Mouse (Mus musculus) embryonic stem cell, embryonic (primary cell): Measurements from ENCODE around the gene Adam29.

Experiments
- CTCF ChIA-PET, 4 experiments: fragments of 300-600 bp in 2 of 4; fragments of 350-600 bp in 2 of 4; sonication (Branson Sonifier 250); formaldehyde crosslinking; loops; one replicate each; lab custom pipeline; 2022; ENCODE audit warnings: inconsistent platforms in 2 of 4; lab: Charles Lee
- POLR2A ChIA-PET, 4 experiments: fragments of 300-600 bp in 2 of 4; fragments of 350-600 bp in 2 of 4; sonication (Branson Sonifier 250); formaldehyde crosslinking; loops; one replicate each; lab custom pipeline; 2022; ENCODE audit warnings: antibody characterized with exemption in 4 of 4, inconsistent platforms in 1 of 4; lab: Charles Lee

Adam29 gene

DNA sequence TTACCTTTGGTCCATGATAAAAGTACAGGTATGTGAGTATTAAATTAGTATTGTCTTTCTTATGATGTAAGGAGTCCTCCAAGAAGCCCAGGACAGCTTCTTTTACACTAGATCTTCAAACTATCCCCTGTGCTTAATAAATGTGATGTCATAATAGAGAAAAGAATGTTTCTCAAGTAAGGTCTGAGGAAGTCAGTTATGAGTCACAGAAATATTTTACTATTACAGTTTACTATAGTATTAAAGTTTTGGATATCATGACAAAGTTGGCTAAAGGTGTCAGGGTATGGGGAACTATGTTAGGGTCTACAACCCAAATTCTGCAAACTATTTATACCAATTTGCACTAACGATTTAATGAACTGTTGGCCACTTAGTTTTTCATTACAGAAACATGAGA lies at the start of gene Adam29:
Adam29 (minus strand) TSS at position 101 of the 400 bp plus-strand sequence.
- CTCF ChIA-PET, result no interaction called here
- POLR2A ChIA-PET, result no interaction called here

DNA sequence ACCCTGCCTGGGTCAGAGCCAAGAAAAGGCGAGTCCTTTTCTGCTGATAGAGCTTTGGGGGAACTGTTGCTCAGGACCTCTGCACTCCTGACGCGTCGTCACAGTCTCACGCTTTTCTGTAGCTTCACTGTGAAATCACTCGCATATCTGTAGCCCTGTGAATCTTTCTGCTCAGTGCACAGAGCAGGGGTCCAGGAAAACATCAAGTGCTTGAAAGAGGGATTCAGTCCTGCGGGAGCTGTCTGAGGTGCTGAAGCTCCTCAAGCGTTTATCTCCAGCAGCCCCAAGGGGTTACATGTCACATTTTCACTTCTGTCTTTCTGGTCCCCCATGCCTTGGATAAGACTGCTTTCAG lies 33.8 kb upstream of the Adam29 start:
- ChIA-PET CTCF (no interaction called here), POLR2A (no interaction called here)

DNA sequence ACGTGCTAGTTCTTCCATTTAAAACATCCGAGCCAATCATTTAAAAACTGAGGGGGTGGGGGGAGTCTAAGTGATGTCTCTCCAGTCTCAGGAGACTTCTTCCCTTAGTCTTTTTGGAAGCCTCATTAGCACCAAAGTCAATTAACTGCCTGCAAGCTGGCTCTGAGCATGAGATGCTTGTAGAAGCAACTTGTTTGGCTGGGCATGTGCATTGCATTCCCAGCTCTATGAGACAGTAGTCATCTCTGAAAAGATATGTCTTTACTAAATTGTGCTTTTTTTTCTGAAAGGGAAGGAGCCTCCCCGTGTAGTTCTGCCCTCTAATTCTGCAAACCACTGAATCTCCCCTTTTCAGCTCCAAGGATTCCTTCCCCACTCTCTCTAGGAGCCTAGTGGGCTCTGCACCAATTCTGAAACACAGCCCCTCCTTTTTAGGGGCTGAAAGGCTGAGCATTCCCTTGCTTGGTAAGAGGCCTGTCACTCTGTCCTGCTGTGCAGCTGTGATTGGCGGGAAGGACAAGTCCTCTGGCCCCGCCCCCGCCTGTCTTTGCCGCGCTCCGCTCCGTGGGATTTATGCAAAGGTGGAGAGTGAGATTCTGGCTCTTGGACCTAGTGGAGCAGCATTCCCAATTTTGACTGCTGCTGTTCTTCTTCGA lies 33.2 kb upstream of the Adam29 start, which contains the start of gene Glra3:
Glra3 (plus strand) TSS at position 591 of the 656 bp plus-strand sequence.
- CTCF ChIA-PET, result no interaction called here
- POLR2A ChIA-PET, result no interaction called here
